Mouse (Mus musculus) stomach, postnatal 0 days (tissue): ENCODE results near the gene Nop16.

ENCODE experiments used
- CTCF ChIP-seq: IDR thresholded peaks from 2 replicates; pipeline ENCODE4 v1.5.1; 2016; ENCODE audit warnings: antibody characterized with exemption, low read depth, mild to moderate bottlenecking, moderate library complexity
- EP300 ChIP-seq: optimal IDR thresholded peaks from 2 replicates; pipeline ENCODE3; 2016; ENCODE audit warnings: antibody characterized with exemption

DNA sequence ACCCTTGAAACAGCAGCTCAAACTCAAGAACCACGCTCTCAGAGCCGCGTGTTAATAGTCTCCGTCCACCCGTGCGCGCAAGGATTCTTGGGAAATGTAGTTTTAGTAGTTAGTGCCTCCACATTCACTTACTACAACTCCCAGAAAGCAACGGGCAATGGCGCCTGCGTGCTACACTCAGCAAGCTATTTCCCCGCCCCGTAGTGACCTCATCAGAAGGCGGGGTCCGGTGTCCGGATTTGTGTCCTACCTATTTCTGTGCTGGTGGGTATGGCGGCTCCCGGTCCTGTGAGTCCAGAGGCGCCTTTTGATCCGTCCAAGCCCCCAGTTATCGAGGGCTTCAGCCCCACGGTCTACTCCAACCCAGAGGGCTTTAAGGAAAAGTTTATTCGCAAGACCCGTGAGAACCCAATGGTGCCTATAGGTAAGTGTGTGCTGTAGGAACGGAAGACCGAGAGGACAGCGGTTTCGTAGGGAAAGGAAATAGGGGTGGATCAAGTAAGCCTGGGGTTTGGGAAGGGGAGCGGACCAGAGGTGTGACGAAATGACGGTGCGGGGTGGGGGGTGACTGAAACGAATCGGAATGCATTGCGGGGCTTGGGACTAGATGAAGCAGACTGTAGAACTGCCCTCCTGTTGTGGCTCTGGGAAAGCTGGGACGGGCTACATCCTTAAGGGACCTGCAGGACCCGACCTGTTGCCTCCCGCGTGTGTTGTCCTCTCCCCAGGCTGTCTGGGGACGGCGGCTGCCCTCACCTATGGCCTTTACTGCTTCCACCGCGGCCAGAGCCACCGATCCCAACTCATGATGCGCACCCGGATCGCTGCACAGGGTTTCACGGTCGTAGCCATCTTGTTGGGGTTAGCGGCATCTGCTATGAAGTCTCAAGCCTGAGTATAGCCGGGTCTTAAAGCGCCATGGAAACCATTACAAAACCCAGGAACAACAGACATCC is at the start of gene Nop16, which contains the start of gene Higd2a:
- TF ChIP-seq CTCF (no peak), EP300 (no peak)
